Mouse (Mus musculus): ENCODE results near the gene Tmem38a. TPM values are rescaled to one million over a fixed set of nuclear protein-coding genes. Genes with fewer than 3 reads are reported as not detected.

The Tmem38a gene
- total and polyA plus RNA-seq, 3 experiments = 0.92 to 3.0 TPM; not detected in 1

Other genes with a start within 250 kb of the Tmem38a start
- 18.6 and 19.1 TPM in 2 replicates for gene Eps15l1, start 150.6 kb upstream of the Tmem38a start, total RNA-seq (2012; rRNA removed)
- gene Eps15l1, start 150.6 kb upstream of the Tmem38a start, polyA plus RNA-seq (2012; ENCODE audit: insufficient read depth in 1 of 2, insufficient read length in 2 of 2, low read depth in 1 of 2, low replicate concordance in 2 of 2, missing spikeins in 1 of 2) = 10 to 100 TPM in 1 of 2 experiments, not detected in 1; 40.8 TPM
- 3.9 and 4.0 TPM in 2 replicates for gene Calr3, start 128.2 kb upstream of the Tmem38a start, total RNA-seq (2012; rRNA removed)
- 1 to 10 TPM in 1 of 2 experiments, not detected in 1; 2.7 TPM for gene Calr3, start 128.2 kb upstream of the Tmem38a start, polyA plus RNA-seq (2012; ENCODE audit: insufficient read depth in 1 of 2, insufficient read length in 2 of 2, low read depth in 1 of 2, low replicate concordance in 2 of 2, missing spikeins in 1 of 2)
- gene 1700030K09Rik, start 128.2 kb upstream of the Tmem38a start, total RNA-seq (2012; rRNA removed) = 8.4 and 9.2 TPM in 2 replicates
- gene 1700030K09Rik, start 128.2 kb upstream of the Tmem38a start, polyA plus RNA-seq (2012; ENCODE audit: insufficient read depth in 1 of 2, insufficient read length in 2 of 2, low read depth in 1 of 2, low replicate concordance in 2 of 2, missing spikeins in 1 of 2) = 10 to 100 TPM in 1 of 2 experiments, not detected in 1; 10.3 TPM
- 21.1 and 24.6 TPM in 2 replicates for gene Cherp, start 96.8 kb upstream of the Tmem38a start, total RNA-seq (2012; rRNA removed)
- 100 to 1,000 TPM in 1 of 2 experiments, 10 to 100 TPM in 1; 78.0 to 106 TPM for gene Cherp, start 96.8 kb upstream of the Tmem38a start, polyA plus RNA-seq (2012; ENCODE audit: insufficient read depth in 1 of 2, insufficient read length in 2 of 2, low read depth in 1 of 2, low replicate concordance in 2 of 2, missing spikeins in 1 of 2)
- 24.4 and 31.7 TPM in 2 replicates for gene Slc35e1, start 79.4 kb upstream of the Tmem38a start, total RNA-seq (2012; rRNA removed)
- 10 to 100 TPM in 1 of 2 experiments, not detected in 1; 30.4 TPM for gene Slc35e1, start 79.4 kb upstream of the Tmem38a start, polyA plus RNA-seq (2012; ENCODE audit: insufficient read depth in 1 of 2, insufficient read length in 2 of 2, low read depth in 1 of 2, low replicate concordance in 2 of 2, missing spikeins in 1 of 2)
- 14.1 and 15.0 TPM in 2 replicates for gene Med26, start 23.8 kb upstream of the Tmem38a start, total RNA-seq (2012; rRNA removed)
- gene Med26, start 23.8 kb upstream of the Tmem38a start, polyA plus RNA-seq (2012; ENCODE audit: insufficient read depth in 1 of 2, insufficient read length in 2 of 2, low read depth in 1 of 2, low replicate concordance in 2 of 2, missing spikeins in 1 of 2) = 10 to 100 TPM in 1 of 2 experiments, not detected in 1; 28.3 TPM
- gene Smim7, start 967 bp upstream of the Tmem38a start, total RNA-seq (2012; rRNA removed) = 34.3 and 39.3 TPM in 2 replicates
- gene Smim7, start 967 bp upstream of the Tmem38a start, polyA plus RNA-seq (2012; ENCODE audit: insufficient read depth in 1 of 2, insufficient read length in 2 of 2, low read depth in 1 of 2, low replicate concordance in 2 of 2, missing spikeins in 1 of 2) = 10 to 100 TPM in 1 of 2 experiments, not detected in 1; 43.6 TPM
- 0.03 TPM in 1 of 2 replicates, not detected in the other for gene Nwd1, start 74.7 kb downstream of the Tmem38a start, total RNA-seq (2012; rRNA removed)
- under 1 TPM in 1 of 2 experiments, not detected in 1; 0.03 TPM for gene Nwd1, start 74.7 kb downstream of the Tmem38a start, polyA plus RNA-seq (2012; ENCODE audit: insufficient read depth in 1 of 2, insufficient read length in 2 of 2, low read depth in 1 of 2, low replicate concordance in 2 of 2, missing spikeins in 1 of 2)
- gene Sin3b, start 151.2 kb downstream of the Tmem38a start, total RNA-seq (2012; rRNA removed) = 123 and 139 TPM in 2 replicates
- 100 to 1,000 TPM in 1 of 2 experiments, not detected in 1; 115 TPM for gene Sin3b, start 151.2 kb downstream of the Tmem38a start, polyA plus RNA-seq (2012; ENCODE audit: insufficient read depth in 1 of 2, insufficient read length in 2 of 2, low read depth in 1 of 2, low replicate concordance in 2 of 2, missing spikeins in 1 of 2)
- gene F2rl3, start 189.8 kb downstream of the Tmem38a start, total RNA-seq (2012; rRNA removed) = 0.08 TPM in 1 of 2 replicates, not detected in the other
- gene F2rl3, start 189.8 kb downstream of the Tmem38a start, polyA plus RNA-seq (2012; ENCODE audit: insufficient read depth in 1 of 2, insufficient read length in 2 of 2, low read depth in 1 of 2, low replicate concordance in 2 of 2, missing spikeins in 1 of 2) = under 1 TPM in 1 of 2 experiments, not detected in 1; 0.11 TPM

All from MEL (cell line).